Mouse (Mus musculus): Measurements from ENCODE around the gene Polr2e. TPM values are rescaled to one million over a fixed set of nuclear protein-coding genes. Genes with fewer than 3 reads are reported as not detected.

Gene Polr2e
- polyA plus RNA-seq, 1 experiment from 2014 or later: 149 TPM

Other genes with a start within 250 kb of the Polr2e start
- 0.51 TPM in 1 of 2 replicates, not detected in the other for gene Prss57, start 248.8 kb downstream of the Polr2e start, polyA plus RNA-seq (2015; fragmentation: Nextera tagmentation; extraction: Ambion mirVana)
- 67.1 and 69.3 TPM in 2 replicates for gene Palm, start 246.2 kb downstream of the Polr2e start, polyA plus RNA-seq (2015; fragmentation: Nextera tagmentation; extraction: Ambion mirVana)
- 1.2 and 1.4 TPM in 2 replicates for gene Misp, start 218.8 kb downstream of the Polr2e start, polyA plus RNA-seq (2015; fragmentation: Nextera tagmentation; extraction: Ambion mirVana)
- gene Ptbp1, start 185.4 kb downstream of the Polr2e start, polyA plus RNA-seq (2015; fragmentation: Nextera tagmentation; extraction: Ambion mirVana): 122 and 141 TPM in 2 replicates
- gene Prtn3, start 165.3 kb downstream of the Polr2e start, polyA plus RNA-seq (2015; fragmentation: Nextera tagmentation; extraction: Ambion mirVana): 2.5 and 2.6 TPM in 2 replicates
- 15.8 and 16.4 TPM in 2 replicates for gene Plppr3, start 165.2 kb downstream of the Polr2e start, polyA plus RNA-seq (2015; fragmentation: Nextera tagmentation; extraction: Ambion mirVana)
- 0.25 and 0.96 TPM in 2 replicates for gene Elane, start 153.5 kb downstream of the Polr2e start, polyA plus RNA-seq (2015; fragmentation: Nextera tagmentation; extraction: Ambion mirVana)
- gene Cfd, start 148.9 kb downstream of the Polr2e start, polyA plus RNA-seq (2015; fragmentation: Nextera tagmentation; extraction: Ambion mirVana): not detected in 2 replicates
- gene Med16, start 130.9 kb downstream of the Polr2e start, polyA plus RNA-seq (2015; fragmentation: Nextera tagmentation; extraction: Ambion mirVana): 41.8 and 42.1 TPM in 2 replicates
- gene Gm26602, start 128.9 kb downstream of the Polr2e start, polyA plus RNA-seq (2015; fragmentation: Nextera tagmentation; extraction: Ambion mirVana): 1.7 TPM in 1 of 2 replicates, not detected in the other
- 0.60 and 0.67 TPM in 2 replicates for gene Kiss1r, start 122.8 kb downstream of the Polr2e start, polyA plus RNA-seq (2015; fragmentation: Nextera tagmentation; extraction: Ambion mirVana)
- gene R3hdm4, start 118.6 kb downstream of the Polr2e start, polyA plus RNA-seq (2015; fragmentation: Nextera tagmentation; extraction: Ambion mirVana): 95.6 and 100 TPM in 2 replicates
- 3.4 and 4.2 TPM in 2 replicates for gene Arid3a, start 112.8 kb downstream of the Polr2e start, polyA plus RNA-seq (2015; fragmentation: Nextera tagmentation; extraction: Ambion mirVana)
- 72.4 and 80.9 TPM in 2 replicates for gene Wdr18, start 79.6 kb downstream of the Polr2e start, polyA plus RNA-seq (2015; fragmentation: Nextera tagmentation; extraction: Ambion mirVana)
- 0.09 and 0.11 TPM in 2 replicates for gene Grin3b, start 69.1 kb downstream of the Polr2e start, polyA plus RNA-seq (2015; fragmentation: Nextera tagmentation; extraction: Ambion mirVana)
- gene Tmem259, start 55.5 kb downstream of the Polr2e start, polyA plus RNA-seq (2015; fragmentation: Nextera tagmentation; extraction: Ambion mirVana): 10.6 and 12.8 TPM in 2 replicates
- 264 and 271 TPM in 2 replicates for gene Cnn2, start 51.2 kb downstream of the Polr2e start, polyA plus RNA-seq (2015; fragmentation: Nextera tagmentation; extraction: Ambion mirVana)
- 2.2 and 2.6 TPM in 2 replicates for gene Abca7, start 43.3 kb downstream of the Polr2e start, polyA plus RNA-seq (2015; fragmentation: Nextera tagmentation; extraction: Ambion mirVana)
- gene Arhgap45, start 23.1 kb downstream of the Polr2e start, polyA plus RNA-seq (2015; fragmentation: Nextera tagmentation; extraction: Ambion mirVana): 5.5 and 6.5 TPM in 2 replicates
- gene Gpx4, start 7.4 kb upstream of the Polr2e start, polyA plus RNA-seq (2015; fragmentation: Nextera tagmentation; extraction: Ambion mirVana): 691 and 741 TPM in 2 replicates
- gene Sbno2, start 65.8 kb upstream of the Polr2e start, polyA plus RNA-seq (2015; fragmentation: Nextera tagmentation; extraction: Ambion mirVana): 9.1 and 10.1 TPM in 2 replicates
- 12.0 and 13.0 TPM in 2 replicates for gene Stk11, start 76.0 kb upstream of the Polr2e start, polyA plus RNA-seq (2015; fragmentation: Nextera tagmentation; extraction: Ambion mirVana)
- gene Atp5d, start 98.8 kb upstream of the Polr2e start, polyA plus RNA-seq (2015; fragmentation: Nextera tagmentation; extraction: Ambion mirVana): 808 and 893 TPM in 2 replicates
- gene Cbarp, start 101.0 kb upstream of the Polr2e start, polyA plus RNA-seq (2015; fragmentation: Nextera tagmentation; extraction: Ambion mirVana): 1.6 and 2.5 TPM in 2 replicates
- 15.6 and 15.7 TPM in 2 replicates for gene Midn, start 108.5 kb upstream of the Polr2e start, polyA plus RNA-seq (2015; fragmentation: Nextera tagmentation; extraction: Ambion mirVana)
- 87.9 and 96.4 TPM in 2 replicates for gene Cirbp, start 126.2 kb upstream of the Polr2e start, polyA plus RNA-seq (2015; fragmentation: Nextera tagmentation; extraction: Ambion mirVana)
- 10.4 and 13.1 TPM in 2 replicates for gene 1600002K03Rik, start 133.1 kb upstream of the Polr2e start, polyA plus RNA-seq (2015; fragmentation: Nextera tagmentation; extraction: Ambion mirVana)
- 8.5 and 10.6 TPM in 2 replicates for gene Efna2, start 139.7 kb upstream of the Polr2e start, polyA plus RNA-seq (2015; fragmentation: Nextera tagmentation; extraction: Ambion mirVana)
- gene Mum1, start 186.6 kb upstream of the Polr2e start, polyA plus RNA-seq (2015; fragmentation: Nextera tagmentation; extraction: Ambion mirVana): 41.7 and 43.7 TPM in 2 replicates
- 527 and 606 TPM in 2 replicates for gene Ndufs7, start 209.3 kb upstream of the Polr2e start, polyA plus RNA-seq (2015; fragmentation: Nextera tagmentation; extraction: Ambion mirVana)
- gene Gamt, start 221.2 kb upstream of the Polr2e start, polyA plus RNA-seq (2015; fragmentation: Nextera tagmentation; extraction: Ambion mirVana): 53.3 and 62.1 TPM in 2 replicates
- 36.4 and 37.9 TPM in 2 replicates for gene Dazap1, start 221.7 kb upstream of the Polr2e start, polyA plus RNA-seq (2015; fragmentation: Nextera tagmentation; extraction: Ambion mirVana)